Mouse (Mus musculus) macrophage (primary cell): ENCODE data around the gene Etv4. TPM values are rescaled to one million over a fixed set of nuclear protein-coding genes. Genes with fewer than 3 reads are reported as not detected.

ENCODE experiments used
- H3K27ac ChIP-seq: fragments of 350-480 bp; formaldehyde crosslinking; 2 replicates; pipeline ENCODE4 v1.9.0; 2021
- H3K36me3 ChIP-seq: fragments of 350-480 bp; formaldehyde crosslinking; 2 replicates; pipeline ENCODE4 v1.9.0; 2021; ENCODE audit errors: inconsistent target
- H3K4me3 ChIP-seq: fragments of 350-480 bp; formaldehyde crosslinking; 2 replicates; pipeline ENCODE4 v1.9.0; 2021; ENCODE audit errors: inconsistent target
- H3K79me2 ChIP-seq: fragments of 350-480 bp; formaldehyde crosslinking; 2 replicates; pipeline ENCODE4 v1.9.0; 2021; ENCODE audit errors: inconsistent target
- WGBS: methylation state at CpG from one replicate; pipeline ENCODE4 v1.1.7; 2026; ENCODE audit warnings: inconsistent platforms; ENCODE audit not compliant: missing documents; 5-methylcytosine and 5-hydroxymethylcytosine counted together
- polyA plus RNA-seq: library from polyadenylated mRNA; stranded (reverse); fragments of 250-400 nt; gene quantifications from 3 replicates; pipeline ENCODE4 v1.2.4, GENCODE M21; 2018; ENCODE audit warnings: inconsistent platforms
- total RNA-seq, 78 experiments: library from RNA; depleted of rRNA; stranded (reverse); fragments of 250-400 nt; gene quantifications; 1 replicate in 9 of 78; 2 replicates in 24 of 78; 3 replicates in 43 of 78; 4 replicates in 2 of 78; pipeline ENCODE4 v1.2.4; 2018; ENCODE audit warnings: inconsistent platforms in 56 of 78

The Etv4 gene
- total RNA-seq (2018; cell fraction: chromatin; rRNA removed), result under 1 TPM in 1 of 26 experiments, not detected in 25; 0.35 TPM
- not detected for total RNA-seq (2018; cell fraction: cytosol; rRNA removed)
- total RNA-seq (2018; cell fraction: nucleus; rRNA removed), result not detected
- polyA plus RNA-seq, result 0.10 TPM in 1 of 3 replicates, not detected in the others

DNA sequence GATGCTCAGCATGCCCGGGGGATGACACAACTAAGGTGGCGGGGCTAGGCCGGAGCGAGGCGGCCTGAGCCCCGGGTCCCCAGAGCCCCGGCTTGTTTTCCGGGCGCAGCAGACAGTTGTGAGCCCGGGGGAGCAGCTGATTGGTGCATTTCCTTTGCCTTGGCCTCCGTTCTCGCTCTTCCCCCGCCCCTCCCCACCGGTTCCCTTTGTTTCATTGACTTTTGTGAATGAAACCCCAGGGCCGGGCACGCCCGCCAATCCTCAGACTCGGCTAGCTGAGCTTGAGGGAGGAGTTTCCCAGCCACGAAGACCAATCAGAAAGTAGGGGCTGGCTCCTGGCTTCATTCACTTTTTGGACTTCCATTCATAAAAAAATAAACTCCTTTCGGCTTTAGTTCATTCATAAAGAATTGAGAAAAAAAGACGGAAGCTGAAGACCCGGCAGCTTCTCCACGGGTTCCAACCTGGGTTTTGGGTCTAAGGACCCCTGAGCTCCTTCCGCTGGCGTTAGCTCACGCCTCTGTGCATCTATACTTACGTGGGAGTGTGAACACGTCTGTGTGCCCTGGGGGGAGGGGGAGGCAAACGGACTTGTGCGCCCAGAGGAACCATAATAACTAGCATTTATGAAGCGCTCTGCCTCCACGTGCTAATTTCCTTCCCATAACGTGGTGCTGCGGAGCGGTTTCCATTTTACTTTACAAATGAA lies at the start of gene Etv4:
TSS of gene Etv4 (minus strand) at position 229 of the 709 bp plus-strand sequence.
- Histone ChIP-seq H3K4me3 (peak within 1 kb of the TSS; percentile 8; the same call in 1 of the 2 replicates), H3K27ac (no peak within 1 kb of the TSS), H3K79me2 (no peaks in the 10 kb centered on the region), H3K36me3 (no peaks in the 10 kb centered on the region)
- 1% methylated on average over 35 of the region's 35 CpGs for WGBS

GRCm38 (mm10) chr11:101832001-101832400 lies 46.8 kb upstream of the Etv4 start:
- Histone ChIP-seq H3K27ac (no peak overlapping the region), H3K79me2 (no peaks in the 10 kb centered on the region), H3K36me3 (no peaks in the 10 kb centered on the region), H3K4me3 (no peak overlapping the region)
- WGBS, result 88% methylated on average over 7 of the region's 7 CpGs

DNA sequence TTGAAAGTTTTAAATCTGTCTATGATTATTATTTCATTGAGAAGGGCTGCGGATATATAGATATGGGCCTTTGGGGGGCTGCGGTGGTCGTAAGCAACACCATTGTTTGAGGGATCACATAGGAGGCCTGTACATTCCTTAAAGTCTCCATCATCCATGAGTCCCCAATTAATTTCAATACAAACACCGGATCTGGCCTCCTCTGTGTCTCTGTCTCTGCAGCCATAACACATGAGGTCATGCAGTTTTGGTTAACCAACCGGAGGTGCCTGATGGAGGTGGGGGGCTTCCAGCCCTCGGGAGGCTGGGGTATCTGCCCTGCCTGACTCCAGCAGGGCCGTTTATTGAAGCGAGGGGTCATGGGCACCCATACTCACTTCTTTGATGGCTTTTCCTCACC lies 45.4 kb upstream of the Etv4 start:
- WGBS, result 76% methylated on average over 8 of the region's 8 CpGs
- no peaks in the 10 kb centered on the region for H3K79me2 ChIP-seq

GRCm38 (mm10) chr11:101830112-101830511 lies 44.9 kb upstream of the Etv4 start:
- H3K27ac ChIP-seq, result no peak overlapping the region
- WGBS, result 73% methylated on average over 10 of the region's 10 CpGs

More for the DNA sequence above, 45.4 kb upstream of the Etv4 start:
- H3K4me3 ChIP-seq, result no peak overlapping the region
- no peak overlapping the region for H3K27ac ChIP-seq
- no peaks in the 10 kb centered on the region for H3K36me3 ChIP-seq

DNA sequence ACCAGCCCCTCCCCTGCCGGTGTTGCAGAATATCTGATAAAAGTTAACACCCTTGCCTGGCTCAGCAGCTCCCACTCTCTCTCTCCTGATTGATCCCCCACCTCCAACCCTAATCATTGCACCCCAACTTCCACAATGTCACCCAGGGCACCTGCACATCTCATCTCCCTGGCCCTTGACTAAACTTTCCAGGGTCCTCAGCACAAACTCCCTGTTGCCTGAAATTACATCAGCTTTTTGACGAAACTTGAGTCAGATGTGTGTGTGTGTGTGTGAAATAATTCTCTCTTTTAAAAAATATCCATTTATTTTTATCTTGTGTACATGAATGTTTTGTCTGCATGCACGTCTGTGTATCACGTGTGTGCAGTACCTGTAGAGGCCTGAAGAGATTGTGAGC lies 43.5 kb upstream of the Etv4 start:
- Histone ChIP-seq H3K36me3 (no peaks in the 10 kb centered on the region), H3K27ac (no peak overlapping the region), H3K79me2 (no peaks in the 10 kb centered on the region), H3K4me3 (no peak overlapping the region)
- WGBS, result 90% methylated on average over 3 of the region's 4 CpGs

More at GRCm38 (mm10) chr11:101830112-101830511, 44.9 kb upstream of the Etv4 start:
- Histone ChIP-seq H3K4me3 (no peak overlapping the region), H3K79me2 (no peaks in the 10 kb centered on the region), H3K36me3 (no peaks in the 10 kb centered on the region)

- Histone ChIP-seq H3K36me3 (no peaks in the 10 kb centered on the region), H3K79me2 (no peaks in the 10 kb centered on the region), H3K27ac (no peak overlapping the region), H3K4me3 (no peak overlapping the region)
- WGBS, result 57% methylated on average over 3 of the region's 3 CpGs
These were observed 38.0 kb upstream of the Etv4 start for GRCm38 (mm10) chr11:101823210-101823609.

DNA sequence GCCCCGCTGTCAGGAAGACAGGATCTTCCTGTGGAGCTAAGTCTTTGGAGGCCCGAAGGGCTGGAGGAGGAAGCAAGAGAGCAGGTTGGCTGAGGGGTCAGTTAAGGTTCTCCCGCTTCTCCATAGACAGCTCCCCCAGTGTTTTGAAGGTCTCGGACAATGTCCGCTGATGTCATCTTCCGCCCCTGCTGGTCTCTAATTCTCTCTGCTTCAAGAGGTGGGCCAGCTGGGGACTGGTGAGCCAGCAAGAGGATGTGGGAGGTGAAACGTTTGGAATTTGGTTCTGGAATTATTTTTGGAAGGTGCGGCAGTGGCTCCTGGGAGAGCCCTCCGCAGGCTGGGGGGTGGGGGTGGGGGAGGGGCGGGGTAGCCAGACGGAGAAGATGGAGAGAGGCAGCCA lies 35.7 kb upstream of the Etv4 start:
- H3K4me3 ChIP-seq, result no peak overlapping the region
- H3K79me2 ChIP-seq, result no peaks in the 10 kb centered on the region
- H3K27ac ChIP-seq, result no peak overlapping the region
- WGBS, result 65% methylated on average over 11 of the region's 11 CpGs
- no peaks in the 10 kb centered on the region for H3K36me3 ChIP-seq

DNA sequence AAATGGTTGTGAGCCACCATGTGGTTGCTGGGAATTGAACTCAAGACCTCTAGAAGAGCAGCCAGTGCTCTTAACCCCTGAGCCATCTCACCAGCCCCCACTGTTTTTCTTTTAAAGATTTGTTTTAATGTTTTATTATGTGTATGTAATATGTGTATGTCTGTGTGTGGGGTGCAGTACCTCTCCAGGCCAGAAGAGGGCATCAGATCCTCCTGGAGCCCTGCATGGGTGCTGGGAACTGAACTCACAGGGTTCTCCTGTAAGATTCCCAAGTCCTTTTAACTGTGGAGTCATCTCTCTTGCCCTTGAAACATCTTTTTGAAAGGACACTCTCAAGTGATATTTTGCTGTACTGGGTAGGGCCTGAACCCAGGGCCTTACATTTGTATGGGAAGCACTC lies 34.7 kb upstream of the Etv4 start:
- no peaks in the 10 kb centered on the region for H3K36me3 ChIP-seq
- no peak overlapping the region for H3K4me3 ChIP-seq
- H3K27ac ChIP-seq, result no peak overlapping the region
- no peaks in the 10 kb centered on the region for H3K79me2 ChIP-seq

GRCm38 (mm10) chr11:101815103-101816085 lies 30.2 kb upstream of the Etv4 start:
- Histone ChIP-seq H3K4me3 (no peak overlapping the region), H3K36me3 (no peaks in the 10 kb centered on the region), H3K79me2 (no peaks in the 10 kb centered on the region), H3K27ac (no peak overlapping the region)
- WGBS, result 18% methylated on average over 22 of the region's 22 CpGs

DNA sequence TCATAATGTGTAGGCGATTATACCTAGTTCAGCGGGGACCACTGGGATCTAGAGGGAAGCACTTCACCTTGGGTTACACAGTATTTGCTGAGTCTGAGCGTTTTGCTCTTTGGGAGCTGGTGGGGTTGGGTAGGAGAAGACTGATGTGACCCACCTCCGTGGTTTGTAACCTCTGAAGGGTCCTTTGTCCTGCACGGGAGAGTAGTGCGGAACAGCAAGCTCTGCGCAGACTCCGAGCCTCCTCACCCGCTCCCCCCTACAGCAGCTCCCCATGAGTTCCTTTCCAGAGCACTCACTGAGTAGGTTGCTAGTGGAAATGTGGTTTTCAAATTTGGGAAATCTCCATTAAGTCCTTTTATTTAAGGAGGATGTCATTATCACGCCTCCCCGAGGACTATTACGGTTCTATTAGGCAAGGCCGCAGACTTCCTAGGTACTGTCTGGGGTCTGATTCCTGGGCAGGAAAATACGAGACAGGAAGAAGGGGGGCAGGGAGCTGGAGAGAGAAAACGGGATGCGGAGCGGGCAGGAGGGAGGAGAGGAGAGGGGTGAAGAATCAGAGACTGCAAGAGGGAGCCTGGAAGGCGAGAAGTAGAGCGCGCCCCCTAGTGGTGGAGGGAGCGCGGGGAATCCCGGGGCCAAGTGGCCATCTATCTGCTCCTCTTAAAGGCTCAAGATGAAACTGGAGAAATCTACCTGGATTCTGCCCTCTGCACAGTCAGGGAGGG lies 29.4 kb upstream of the Etv4 start:
- H3K4me3 ChIP-seq, result no peak overlapping the region
- no peaks in the 10 kb centered on the region for H3K36me3 ChIP-seq
- H3K27ac ChIP-seq, result no peak overlapping the region
- 33% methylated on average over 23 of the region's 23 CpGs for WGBS
- no peaks in the 10 kb centered on the region for H3K79me2 ChIP-seq

GRCm38 (mm10) chr11:101813259-101813658 lies 28.1 kb upstream of the Etv4 start:
- no peaks in the 10 kb centered on the region for H3K36me3 ChIP-seq
- no peak overlapping the region for H3K4me3 ChIP-seq
- no peak overlapping the region for H3K27ac ChIP-seq
- H3K79me2 ChIP-seq, result no peaks in the 10 kb centered on the region
- 8% methylated on average over 6 of the region's 7 CpGs for WGBS

- Histone ChIP-seq H3K27ac (no peak overlapping the region), H3K4me3 (no peak overlapping the region), H3K79me2 (no peaks in the 10 kb centered on the region), H3K36me3 (no peaks in the 10 kb centered on the region)
- 32% methylated on average over 15 of the region's 15 CpGs for WGBS
These were observed 24.1 kb upstream of the Etv4 start for GRCm38 (mm10) chr11:101809060-101809828.

- WGBS, result 87% methylated on average over 10 of the region's 10 CpGs
- Histone ChIP-seq H3K79me2 (no peaks in the 10 kb centered on the region), H3K4me3 (no peak overlapping the region), H3K27ac (no peak overlapping the region), H3K36me3 (no peaks in the 10 kb centered on the region)
These were observed 22.1 kb upstream of the Etv4 start for GRCm38 (mm10) chr11:101807266-101807665.

DNA sequence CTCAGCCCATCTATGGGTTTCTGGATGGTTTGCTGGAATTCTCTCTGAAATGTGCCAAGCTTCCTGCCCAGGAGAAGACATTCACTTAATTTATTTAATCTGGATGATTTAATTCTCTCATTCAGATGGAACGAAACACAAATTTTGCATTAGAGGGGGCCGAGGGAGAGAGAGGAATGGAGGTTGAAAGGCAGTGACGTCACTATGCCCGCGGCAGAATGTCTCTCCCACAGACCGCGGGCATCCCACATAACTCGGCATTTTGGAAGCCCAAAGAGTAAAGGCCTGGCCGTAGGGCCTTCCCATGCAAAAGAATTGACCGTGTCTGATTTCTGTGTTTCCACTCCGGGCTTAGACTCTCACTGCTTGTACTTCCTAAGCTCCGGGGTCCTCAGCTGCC lies 21.6 kb upstream of the Etv4 start:
- no peak overlapping the region for H3K4me3 ChIP-seq
- no peaks in the 10 kb centered on the region for H3K36me3 ChIP-seq
- no peaks in the 10 kb centered on the region for H3K79me2 ChIP-seq
- H3K27ac ChIP-seq, result no peak overlapping the region
- 68% methylated on average over 12 of the region's 12 CpGs for WGBS
